Mouse (Mus musculus) lung, adult 2 months (tissue): Measurements from ENCODE around the gene Jun.

Experiments
- CTCF ChIP-seq: fragments of 200-500 bp; IDR thresholded peaks from 2 replicates; pipeline ENCODE4 v1.5.1; 2011; ENCODE audit warnings: mild to moderate bottlenecking, low read length, control low read depth; ENCODE audit not compliant: insufficient read depth
- POLR2A ChIP-seq: fragments of 200-500 bp; IDR thresholded peaks from 2 replicates; pipeline ENCODE4 v1.6.1; 2011; ENCODE audit warnings: low read depth, mild to moderate bottlenecking, control low read depth, low read length, borderline replicate concordance; ENCODE audit errors: extremely low read depth

DNA sequence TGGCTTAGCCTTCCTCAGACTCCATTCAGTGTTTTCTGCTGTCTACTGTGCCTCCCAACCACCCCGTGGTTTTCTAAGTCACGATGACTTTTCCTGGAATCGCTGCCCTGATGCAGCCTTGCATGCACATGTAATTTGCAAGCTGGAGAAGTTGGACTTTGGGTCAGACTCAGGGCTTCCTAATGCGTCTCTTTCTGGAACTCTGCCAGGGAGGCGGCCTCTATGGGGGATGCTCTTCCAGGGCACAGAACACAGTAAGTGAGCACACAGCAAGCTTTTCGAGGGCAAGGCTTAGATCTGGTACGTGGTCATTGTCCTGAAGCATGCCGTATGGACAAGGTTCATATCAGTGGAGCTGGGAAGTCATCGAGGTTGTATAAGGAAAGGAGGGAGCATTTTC lies 10.9 kb upstream of the Jun start:
- no peak for TF ChIP-seq CTCF
- TF ChIP-seq POLR2A: no peak
